Mouse (Mus musculus) spleen, adult 12 weeks (tissue): Measurements from ENCODE around the gene Cyb561.

Experiments used
- DNase-seq: peaks from one replicate; pipeline ENCODE4 v3.0.0; 2022; ENCODE audit warnings: low spot score

Cyb561 gene

GRCm38 (mm10) chr11:105921275-105921674 lies 31.9 kb downstream of the Cyb561 start:
- DNase-seq, result no peak

DNA sequence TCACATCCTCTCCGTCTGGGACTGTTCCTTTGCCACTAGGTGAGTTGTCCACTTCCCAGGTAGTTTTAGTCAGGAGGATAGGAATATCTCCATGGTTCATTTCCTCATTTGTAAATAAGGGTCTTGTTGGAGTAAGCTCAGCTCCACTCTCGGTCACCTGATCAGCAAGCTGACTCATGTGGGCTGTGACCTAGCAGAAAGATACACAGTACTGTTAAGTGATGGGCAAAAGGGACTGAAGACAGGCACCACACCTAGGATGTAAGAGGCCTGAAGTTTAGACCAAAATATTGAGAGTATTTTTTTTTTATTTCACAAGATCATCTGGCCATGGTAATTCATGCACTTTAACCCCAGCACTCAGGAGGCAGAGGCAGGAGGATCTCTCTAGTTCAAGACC lies 32.3 kb downstream of the Cyb561 start:
- no peak for DNase-seq

DNA sequence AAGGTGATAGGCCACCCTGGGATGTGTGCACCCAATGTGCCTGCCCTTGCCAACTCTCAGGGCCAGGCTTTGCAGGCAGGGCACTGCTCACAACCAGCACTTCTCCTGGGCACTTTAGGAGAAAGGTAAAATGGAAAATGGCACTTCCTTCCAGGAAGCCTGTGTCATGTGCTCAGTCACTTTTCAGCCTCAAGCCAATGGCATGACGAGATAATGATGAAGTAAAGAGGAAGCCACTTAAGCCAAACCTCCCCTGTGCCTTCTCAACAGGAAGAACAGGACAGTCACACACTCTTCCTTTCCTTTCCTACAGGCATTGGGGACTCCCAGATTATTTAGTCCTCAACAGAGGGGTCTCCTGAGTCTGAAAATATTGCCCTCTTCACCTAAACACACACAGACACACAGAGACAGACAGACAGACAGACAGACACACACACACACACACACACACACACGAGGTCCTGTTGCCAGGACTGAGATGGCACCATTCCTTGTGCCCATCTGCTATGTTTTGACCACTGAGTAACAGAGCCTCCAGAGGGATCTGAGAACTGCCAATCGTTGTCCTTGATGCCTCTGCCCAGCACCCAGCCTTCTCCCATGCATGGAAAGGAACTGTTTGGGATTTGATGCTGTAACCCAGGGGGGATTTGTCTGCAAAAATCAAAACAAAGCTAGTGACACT lies 32.9 kb downstream of the Cyb561 start:
- DNase-seq, result no peak

- no peak for DNase-seq
These were observed 39.6 kb downstream of the Cyb561 start for GRCm38 (mm10) chr11:105913580-105913979.

GRCm38 (mm10) chr11:105911592-105912375 lies 41.4 kb downstream of the Cyb561 start:
- peak; percentile 42 for DNase-seq

- no peak for DNase-seq
These were observed 42.0 kb downstream of the Cyb561 start for GRCm38 (mm10) chr11:105911149-105911548.

- no peak for DNase-seq
These were observed 43.5 kb downstream of the Cyb561 start for GRCm38 (mm10) chr11:105909617-105910016.

DNA sequence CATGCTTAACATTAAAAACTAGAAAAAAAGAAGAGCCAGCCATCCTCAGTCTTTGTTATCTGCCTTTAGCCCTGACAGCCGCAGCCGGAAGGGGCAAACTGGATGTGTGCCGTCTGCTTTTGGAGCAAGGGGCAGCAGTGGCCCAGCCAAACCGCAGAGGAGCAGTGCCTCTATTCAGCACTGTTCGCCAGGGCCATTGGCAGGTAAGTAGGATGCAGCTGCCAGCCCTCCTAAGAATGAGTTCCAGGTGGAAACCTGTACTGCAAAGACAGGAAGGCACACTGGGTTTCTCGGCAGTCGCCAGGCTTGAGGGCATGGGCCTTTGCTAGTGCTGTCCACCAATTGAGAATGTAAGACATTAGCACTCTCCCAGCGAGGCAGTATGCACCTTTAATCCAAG lies 44.2 kb downstream of the Cyb561 start:
- no peak for DNase-seq

GRCm38 (mm10) chr11:105907381-105907780 lies 45.8 kb downstream of the Cyb561 start:
- no peak for DNase-seq

DNA sequence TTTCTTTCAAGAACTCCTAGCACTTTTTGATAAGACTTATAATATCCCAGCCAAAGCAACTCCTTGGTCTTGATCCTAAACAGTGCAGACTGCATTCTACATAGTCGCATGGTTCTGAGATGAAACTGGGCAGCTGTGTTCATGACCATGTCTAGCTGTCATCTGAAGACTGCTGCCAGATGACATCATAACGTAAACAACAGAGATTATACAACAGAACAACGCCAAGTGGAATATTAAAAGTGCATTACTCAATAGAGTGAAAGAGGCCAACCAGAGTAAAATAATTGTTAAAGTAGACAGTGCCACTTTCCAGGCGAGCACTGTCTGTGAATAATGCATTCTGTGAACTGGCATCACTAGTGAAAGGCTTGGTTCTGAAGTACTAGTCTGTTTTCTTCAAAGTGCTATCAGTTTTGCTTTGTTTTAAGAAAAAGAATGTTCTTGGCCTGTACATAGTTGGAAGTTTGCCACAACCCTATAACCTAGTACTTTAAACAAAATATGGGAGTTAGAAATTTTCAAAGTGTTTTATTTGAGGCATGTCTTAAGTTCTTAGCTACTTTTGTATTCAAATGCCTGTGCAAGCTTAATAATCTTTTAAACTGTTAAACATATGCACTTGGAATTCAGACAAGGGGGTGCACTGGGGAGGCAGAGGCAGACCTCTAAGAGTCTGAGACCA lies 47.5 kb downstream of the Cyb561 start:
- DNase-seq, result no peak

GRCm38 (mm10) chr11:105902956-105903355 lies 50.2 kb downstream of the Cyb561 start:
- no peak for DNase-seq

GRCm38 (mm10) chr11:105901501-105901900 lies 51.6 kb downstream of the Cyb561 start:
- DNase-seq, result no peak

GRCm38 (mm10) chr11:105899151-105899550 lies 54.0 kb downstream of the Cyb561 start:
- no peak for DNase-seq

DNA sequence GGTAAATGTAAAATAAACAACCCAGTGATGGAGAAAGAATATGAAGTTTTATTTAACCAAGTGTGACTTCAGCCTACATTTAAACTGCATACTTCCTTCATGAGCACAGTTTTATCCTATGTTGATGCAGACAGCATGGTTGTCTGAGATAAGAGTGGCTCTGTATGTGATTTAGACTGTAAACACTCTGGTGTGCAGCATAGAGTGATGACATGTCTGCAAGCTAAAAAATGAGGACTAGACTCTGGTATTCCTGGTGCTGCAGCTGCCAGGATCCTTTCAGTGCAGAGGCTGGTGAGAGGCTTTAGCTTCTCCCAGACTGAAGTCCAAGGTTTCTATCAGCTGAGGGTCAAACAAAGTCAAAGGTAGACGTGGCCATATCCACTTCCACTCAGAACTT lies 65.9 kb downstream of the Cyb561 start:
- DNase-seq, result no peak

DNA sequence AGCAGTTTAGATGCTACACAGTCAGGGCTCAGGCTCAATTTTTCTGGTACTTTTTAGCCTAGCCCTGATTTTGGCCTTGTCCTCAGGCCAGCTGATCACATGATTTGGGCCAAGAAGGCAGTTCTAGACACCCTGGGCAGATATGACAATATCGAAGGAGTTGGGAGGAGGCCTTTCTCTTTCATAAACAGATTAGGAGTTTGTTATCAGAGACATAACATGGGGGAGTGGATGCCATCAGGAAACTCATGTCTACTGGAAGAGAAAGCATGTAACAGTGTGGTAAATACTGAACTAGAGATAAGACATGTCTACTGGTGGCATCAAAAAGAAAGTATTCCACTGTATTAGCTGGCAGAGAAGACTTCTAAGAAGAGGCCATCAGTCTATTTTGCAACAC lies 67.6 kb downstream of the Cyb561 start:
- no peak for DNase-seq
